Mouse (Mus musculus) adrenal gland, postnatal 25 days (tissue): ENCODE results near the gene Kank3. TPM values are rescaled to one million over a fixed set of nuclear protein-coding genes. Genes with fewer than 3 reads are reported as not detected.

ENCODE experiments used
- DNase-seq: peaks from one replicate; pipeline ENCODE4 v3.0.0; 2021; ENCODE audit warnings: mixed read lengths
- long read RNA-seq: library from polyadenylated mRNA; stranded (forward); transcript quantifications from one replicate; pipeline ENCODE4 v2.0.0, GENCODE M21; 2021
- total RNA-seq: library from RNA; stranded (reverse); gene quantifications from 2 replicates; pipeline ENCODE4 v1.2.3, GENCODE M21; 2021

Gene Kank3
- 82.9 and 109 TPM in 2 replicates for total RNA-seq
- long read RNA-seq, transcript Kank3-204 (6 exons, 783 nt), result minor isoform, 13 of 313 reads
- long read RNA-seq, transcript Kank3-201 (11 exons, 2,641 nt), result major isoform, 164 of 313 reads
- long read RNA-seq, partial matches to known transcripts, result 87 of 313 reads
- long read RNA-seq, other reads (novel, unspliced or antisense), result 47 of 313 reads

DNA sequence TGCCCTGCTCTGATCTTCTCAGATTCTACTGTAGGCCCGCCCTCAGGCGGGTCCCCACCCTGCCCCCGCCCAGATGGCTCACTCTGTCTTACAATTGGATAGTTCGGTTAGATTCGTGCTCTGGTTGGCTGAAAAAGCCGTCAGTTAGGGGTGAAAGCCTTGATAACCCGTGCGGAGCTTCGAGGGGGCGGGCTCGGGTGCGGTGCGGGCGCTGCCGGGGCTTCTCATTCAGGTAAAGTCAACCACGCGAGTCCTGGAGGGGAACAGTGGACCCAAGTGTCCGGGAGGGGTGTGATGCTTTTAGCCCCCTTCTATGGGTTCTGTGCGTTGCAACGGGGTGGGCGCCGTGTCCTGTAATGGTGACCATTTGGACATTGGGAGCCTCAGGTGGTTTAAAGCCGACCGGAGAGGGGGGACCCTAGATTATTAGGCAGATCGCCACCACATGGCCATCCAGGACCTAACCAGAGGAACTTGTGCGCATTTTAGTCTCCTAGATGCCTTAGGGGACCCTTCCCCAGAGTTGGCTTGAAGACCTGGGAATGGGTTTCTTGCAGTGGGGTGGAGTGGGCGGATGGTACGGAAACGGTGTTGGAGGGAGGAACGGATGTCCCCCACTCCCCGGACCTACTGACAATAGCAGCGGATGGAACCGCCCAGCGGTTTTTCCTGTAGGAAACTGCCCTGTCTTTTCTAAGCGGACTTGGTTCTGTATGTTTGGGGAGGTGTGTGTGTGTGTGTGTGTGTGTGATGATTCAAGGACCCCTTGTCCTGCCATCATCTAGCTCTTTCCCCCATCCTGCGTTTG is at the start of gene Kank3:
Kank3 (plus strand) TSS at position 186 of the 808 bp plus-strand sequence.
- peak; percentile 93 for DNase-seq

DNA sequence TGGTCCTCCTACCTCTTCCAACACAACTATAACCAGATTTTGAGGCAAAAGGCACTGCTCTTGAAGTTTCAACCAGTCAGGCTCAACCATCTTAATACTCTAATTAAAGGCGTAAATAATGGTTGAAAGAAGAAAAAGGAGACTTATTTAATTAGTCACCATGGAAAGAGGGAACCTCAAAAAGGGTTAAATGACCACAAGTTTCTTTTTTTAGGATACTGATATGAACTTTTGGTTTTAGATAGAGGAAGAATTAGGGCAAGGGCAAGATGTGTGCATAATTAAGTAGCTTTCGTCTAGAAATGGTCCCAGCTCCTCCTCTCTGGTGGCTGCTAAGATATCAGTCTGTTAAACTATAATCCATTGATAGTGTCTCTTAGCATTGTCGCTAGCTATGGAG is 43.9 kb upstream of the Kank3 start:
- DNase-seq, result no peak

DNA sequence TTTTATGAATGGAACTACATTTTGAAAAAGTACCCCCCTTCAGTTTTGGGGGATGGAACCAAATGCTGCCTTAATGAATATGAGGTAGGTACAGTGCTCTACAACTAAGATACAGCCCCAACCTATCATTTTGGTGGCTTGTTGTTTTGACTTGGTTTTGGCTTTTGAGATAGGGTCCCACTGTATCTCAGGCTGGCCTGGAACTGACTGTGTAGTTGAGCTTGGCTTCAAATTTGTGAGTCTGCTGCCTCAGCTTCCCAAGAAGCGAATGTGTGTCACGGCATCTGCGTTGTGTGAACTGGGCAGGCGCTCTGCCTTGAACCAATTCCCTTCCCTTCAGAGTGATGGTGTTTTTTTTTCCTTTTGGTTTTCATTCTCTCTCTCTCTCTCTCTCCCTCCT is 38.7 kb upstream of the Kank3 start:
- no peak for DNase-seq

DNA sequence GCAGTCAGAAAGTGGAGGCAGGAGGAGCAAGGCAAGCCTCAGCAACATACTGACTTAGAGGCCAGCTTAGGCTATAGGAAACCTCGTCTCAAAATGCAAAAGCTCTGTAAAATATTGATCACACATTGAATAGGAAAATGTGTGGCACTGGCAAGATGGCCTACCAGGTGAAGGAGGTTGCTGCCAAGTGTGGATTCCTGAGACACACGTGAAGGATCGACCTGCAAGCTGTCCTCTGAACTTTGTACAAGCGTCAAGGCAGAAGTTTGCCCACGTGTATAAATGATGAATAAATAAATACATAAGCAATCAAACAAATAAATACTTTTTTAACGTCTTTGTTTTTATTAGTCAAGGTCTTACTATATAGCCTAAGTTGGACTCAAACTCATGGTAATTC is 36.9 kb upstream of the Kank3 start:
- DNase-seq, result no peak

DNA sequence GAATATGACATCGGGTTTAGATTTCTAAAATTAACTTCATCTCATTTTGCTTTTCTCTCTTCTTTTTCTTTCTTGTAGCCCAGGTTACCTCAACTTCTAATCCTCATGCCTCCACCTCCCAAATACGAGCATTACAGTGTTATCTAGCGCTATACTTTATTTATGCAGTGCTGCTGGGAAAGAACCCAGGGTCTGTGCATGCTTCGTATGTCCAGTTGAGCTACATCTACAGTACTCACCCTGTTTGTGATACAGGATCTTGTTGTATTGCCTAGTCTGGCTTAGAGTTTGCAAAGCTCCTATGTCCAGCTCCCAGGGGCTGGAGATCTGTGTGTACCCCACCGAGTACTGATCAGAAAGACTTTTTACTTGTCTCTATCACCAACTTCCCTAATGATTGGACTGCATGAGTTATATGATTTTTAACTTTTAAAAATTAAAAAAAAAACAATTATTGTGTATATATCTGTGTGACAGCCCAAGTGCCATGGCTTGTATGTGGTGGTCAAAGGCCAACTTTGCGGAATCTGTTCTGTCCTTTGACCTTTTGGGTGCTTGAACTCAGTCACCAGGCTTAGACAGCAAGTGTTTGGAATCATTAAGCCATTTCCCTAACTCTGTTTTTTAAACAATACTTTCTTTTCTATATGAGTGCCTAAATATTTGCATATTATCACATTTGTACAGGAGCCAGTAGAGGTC is 36.3 kb upstream of the Kank3 start:
- DNase-seq, result no peak

DNA sequence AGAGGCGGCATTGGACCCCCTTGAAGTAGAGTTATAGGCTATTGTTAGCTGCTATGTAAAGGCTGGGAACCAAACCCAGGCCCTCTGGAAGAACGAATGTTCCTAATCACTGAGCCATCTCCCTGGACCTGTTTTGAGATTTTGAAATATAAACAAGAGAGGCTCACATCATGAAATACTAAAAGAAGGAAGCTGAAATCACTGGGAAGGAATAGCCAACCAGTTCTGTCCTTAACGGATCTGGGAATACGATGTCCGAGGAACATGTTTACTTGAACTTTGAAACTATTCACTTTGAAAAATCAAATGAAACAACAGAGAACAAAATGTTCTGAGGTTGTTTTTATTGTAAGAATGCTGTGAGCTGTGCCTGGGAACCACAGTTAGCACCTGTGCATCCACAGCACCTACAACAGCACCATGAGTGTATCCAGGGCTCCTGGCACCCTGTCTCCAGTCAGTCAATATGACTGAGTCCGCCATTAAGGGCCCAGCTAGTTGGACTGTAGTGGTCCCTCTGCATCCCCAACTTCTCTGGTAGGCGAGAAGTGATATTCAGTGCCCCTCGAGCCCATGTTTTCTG is 35.7 kb upstream of the Kank3 start:
- DNase-seq, result no peak

DNA sequence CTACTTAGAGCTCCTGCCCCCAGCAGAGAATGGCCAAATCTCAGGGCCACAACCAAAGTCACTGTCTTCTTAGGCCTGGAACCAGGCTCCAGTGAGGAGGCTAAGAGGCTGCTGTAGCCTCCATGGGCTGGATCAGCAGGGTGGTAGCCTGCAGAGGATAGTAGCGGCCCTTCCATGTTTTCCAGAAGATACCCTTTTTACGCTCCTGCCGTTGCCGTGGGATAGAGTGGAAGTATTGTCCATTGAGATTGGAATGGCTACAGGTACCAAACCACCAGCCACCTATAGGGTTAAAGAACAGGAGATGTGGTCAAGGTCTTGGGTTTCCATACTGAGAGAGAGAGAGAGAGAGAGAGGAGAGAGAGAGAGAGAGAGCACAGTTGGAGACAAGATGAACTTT is 35.0 kb upstream of the Kank3 start:
- DNase-seq, result no peak

DNA sequence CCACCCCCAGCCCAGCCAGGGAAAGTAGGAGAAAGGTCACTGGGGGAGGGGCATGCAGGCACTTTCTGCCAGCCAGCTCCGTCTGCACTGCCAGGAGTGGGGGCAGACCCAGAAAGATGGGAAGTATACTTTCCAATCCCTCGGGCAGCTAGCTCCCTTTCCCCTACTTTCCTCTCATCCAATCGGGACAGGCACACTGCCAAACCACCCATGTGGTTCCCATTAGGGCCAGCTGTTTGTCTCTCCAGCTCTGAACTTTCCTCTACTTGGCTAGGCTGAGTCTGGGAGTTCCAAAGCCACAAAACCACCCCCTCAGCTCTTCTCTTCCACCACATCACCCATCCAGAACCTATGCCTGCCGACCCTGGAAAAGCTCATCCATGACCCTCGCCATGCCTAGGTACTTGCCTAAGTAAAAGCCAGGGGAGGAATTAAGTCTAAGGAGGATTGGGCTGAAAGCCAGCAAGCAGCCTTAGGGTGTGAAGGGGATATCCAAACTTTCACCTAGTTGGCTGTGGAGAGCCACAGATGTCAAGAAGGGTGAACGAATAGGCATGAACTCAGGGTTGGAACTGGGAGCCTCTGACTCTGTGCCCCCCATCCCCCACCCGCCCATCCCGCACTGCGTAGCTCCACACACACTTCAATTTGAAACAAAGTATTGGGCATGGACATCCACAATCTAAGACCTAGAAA is 30.9 kb upstream of the Kank3 start:
- DNase-seq, result peak; percentile 85

DNA sequence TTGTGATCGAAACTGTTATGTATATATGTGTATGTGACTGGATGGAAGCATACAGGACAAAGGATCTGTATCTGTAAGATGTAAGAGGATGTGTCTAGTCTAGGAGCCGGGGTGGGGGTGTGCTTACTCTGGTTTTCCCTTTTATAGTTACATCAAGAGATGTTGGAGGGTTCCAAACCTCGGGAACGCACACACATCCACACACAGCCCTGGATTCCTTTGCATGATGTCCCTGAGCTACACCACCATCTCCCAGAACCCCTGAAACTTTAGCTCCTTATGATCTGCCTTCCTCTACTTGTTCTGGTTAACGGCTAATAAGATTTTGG is 30.4 kb upstream of the Kank3 start:
- no peak for DNase-seq

DNA sequence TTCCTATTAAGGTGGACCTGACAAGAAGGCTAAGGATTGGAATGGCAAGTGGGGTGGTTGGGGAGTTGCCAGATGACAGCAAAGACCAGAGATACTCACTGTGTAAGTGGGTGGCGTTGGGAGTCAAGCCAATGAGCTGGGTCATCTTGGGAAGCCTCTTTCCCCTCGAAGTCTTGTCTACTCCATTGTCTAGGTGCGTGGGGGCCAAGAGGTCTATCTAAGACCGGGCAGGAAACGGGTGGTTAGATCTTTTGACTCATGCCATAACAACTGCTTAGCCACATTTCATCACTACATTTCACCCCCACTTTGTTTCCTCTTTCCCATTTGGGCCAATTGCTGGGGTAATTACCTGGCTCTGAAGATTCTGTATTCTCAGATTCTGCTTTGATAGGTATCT is 29.9 kb upstream of the Kank3 start:
- DNase-seq, result peak; percentile 43

DNA sequence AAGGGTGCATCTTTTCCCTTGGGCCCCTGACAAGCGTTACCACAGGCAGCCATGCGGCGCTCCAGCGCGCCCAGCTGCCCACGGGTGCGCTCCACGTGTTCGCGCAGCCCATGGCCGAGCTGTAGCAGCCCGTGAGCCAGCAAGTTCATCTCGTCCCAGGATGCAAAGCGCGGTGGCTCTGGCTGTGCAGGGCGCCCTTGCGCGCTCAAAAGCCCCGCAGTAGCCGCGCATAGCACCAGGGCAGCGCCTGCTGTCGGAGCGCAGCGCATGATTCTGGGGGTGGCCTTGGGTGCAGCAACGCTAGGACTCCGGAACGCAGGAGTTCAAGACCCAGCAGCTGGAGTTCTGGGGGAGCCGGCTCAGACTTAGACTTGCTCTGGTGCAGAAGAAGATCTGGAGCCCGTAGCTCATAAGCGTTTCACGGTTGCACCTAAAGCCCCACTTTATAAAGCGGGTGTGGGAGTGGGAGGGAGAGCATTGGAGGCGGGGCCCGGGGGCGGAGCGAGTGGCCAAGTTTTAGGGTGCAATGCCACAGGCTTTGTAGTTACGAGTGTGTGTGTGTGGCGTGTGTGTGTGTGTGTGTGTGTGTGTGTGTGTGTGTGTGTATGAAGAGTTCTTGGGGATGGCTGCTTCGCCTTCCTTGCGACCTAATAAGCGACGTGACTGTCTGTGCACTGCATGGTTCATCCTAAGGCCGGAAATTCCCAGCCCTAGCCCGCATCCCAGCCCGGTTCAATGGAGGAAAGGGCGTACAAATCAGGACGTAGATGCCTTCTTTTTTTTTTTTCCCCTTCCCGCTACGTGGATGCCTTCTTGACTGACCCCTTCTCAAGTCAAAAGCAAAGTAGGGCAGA is 29.0 kb upstream of the Kank3 start, which contains the start of gene Angptl4:
Angptl4 (minus strand) TSS at position 707 of the 854 bp plus-strand sequence.
- DNase-seq, result peak; percentile 83

DNA sequence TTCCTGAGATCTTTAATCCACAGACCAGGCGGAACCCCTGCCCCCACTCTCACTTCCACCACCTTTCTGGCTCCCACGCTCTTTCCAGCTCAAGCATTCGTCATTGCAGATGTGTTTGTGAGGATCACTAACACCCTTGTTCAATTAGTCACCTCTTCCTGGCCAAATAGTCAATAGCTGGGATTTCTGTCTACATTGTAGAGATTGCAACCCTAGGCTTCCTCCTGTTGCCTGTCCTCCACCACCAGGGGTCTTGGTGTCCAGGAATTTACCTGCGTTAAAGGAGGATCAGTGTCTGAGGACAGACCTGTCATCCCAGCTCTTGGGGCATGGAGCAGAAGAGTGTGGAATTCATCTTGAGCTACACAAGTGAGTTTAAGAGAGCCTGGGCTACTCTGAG is 28.3 kb upstream of the Kank3 start:
- DNase-seq, result no peak

DNA sequence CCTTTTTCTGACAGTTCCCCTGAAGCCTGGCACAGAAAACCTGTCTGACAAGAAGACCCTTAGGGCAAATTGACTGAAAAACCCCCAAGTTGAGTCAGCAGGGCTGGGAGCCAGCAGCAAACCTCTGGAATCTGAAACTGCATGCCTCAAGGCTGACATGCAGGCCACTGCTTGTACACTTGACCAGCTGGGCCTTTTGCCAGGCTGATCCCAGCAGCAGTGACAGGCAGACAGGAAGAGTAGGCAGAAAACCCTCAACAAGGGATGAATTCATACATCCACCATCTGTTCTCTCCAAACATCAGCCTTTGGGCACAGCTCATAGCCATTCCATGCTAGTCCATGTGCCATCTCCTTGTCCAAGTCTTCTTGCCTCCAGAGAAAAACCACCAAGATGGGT is 26.9 kb upstream of the Kank3 start:
- DNase-seq, result peak; percentile 88

DNA sequence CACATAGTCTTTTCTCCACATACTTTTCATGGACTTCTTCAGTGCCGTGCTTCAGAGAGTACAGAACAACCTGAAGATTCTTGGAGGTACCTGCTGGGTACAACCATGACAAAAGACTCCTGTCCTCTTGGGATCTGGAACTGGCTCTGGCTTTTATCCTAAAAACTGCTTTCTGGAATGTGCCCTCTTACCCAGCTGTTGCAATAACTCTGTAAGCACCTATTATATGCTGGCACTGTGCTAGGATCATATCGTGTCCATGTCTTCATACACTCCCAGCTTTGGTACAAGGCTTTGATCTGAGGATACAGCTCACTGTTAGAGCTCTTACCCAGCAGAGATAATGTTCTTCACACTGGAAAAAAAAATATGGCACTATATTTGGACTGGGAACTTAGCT is 25.4 kb upstream of the Kank3 start:
- no peak for DNase-seq

DNA sequence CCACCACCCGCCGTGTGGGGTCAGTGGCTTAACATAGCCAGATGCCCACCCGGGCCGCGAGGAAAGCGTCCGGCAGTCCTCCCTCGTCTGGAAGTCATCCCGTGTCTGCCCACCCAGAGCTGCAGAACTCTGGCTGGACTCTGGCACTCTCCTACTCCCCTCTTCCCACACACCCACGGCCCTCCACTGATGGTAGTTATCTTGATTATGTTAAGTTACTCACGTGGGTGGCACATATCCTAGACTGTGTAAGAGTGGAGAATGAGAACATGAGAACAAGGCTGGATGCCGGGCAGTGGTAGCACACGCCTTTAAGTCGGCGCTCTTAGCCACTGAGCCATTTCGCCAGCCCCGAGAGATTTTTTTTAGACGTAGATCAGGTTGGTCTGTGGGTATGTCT is 23.9 kb upstream of the Kank3 start:
- no peak for DNase-seq

DNA sequence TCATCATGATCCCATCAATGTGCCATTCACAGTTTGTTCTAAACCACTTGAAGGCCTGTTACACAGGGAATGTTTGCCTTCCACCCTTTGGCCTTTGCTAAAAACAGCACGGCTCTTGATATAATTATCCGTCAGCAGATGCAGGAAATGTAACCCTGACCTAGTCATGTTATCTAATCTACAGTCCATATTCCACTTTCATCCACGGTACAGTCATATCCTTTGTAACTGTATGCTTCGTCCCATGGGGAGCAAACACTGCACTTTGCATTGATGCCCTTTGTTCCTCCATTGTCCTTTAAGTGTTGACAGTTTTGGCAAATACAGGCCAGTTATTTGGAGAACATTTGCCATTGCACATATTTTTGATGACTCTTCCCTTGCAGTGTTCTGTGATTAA is 21.6 kb upstream of the Kank3 start:
- DNase-seq, result no peak

DNA sequence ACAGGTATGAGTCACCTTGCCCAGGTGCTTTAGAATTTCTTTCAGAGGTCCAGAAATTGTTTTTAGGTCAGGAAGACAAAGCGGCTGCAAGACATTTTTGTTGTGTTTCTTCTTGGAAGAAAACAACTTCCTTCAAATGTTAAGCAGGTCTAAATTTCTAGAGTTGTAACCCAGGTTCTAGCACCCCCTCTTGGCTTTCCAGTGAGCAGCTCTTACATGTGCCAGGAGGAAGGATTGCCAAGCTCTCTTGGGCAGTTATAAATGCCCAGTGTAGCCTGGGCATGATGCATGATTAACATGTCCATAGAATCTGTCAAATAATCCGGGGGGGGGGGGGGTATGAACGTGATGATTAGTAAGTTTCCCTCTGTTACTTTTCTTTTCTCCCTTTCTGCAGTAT is 12.0 kb upstream of the Kank3 start:
- no peak for DNase-seq

DNA sequence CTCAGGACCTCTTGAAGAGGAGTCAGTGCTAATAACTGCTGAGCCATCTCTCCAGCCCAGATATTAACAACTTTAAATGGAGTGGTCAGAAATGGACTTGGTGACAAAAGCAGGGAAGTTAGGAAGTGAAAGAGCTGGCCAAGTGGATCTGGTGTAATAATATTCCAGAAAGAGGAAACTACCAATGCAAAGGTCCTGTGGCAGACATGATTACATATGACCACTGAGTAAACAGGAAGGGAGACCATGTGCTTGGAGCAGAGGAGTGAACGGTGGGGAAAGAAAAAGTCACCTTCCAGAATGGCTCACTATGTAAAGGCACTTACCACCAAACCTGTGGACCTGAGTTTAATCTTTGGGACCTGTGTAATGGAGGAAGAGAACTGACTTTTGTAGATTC is 11.0 kb upstream of the Kank3 start:
- DNase-seq, result no peak

DNA sequence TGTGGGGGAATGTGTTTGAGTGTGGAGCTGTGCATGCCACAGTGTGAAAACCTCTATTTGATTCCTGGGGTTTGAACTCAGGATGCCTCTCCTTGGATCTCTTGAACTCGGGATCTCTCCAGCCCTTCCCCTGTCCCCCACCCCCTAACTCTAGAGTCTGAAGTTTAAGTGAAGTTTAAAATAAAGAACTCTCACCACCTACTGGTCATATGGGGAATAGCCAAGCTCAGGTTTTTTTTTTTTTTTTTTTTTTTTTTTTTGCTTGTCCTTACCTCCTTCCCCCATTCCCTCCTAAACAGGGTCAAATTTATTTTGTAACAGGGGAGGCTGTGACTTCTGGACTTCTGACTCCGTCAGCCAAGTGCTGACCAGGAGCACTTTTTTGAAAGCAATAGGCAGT is 8.1 kb upstream of the Kank3 start:
- DNase-seq, result no peak

DNA sequence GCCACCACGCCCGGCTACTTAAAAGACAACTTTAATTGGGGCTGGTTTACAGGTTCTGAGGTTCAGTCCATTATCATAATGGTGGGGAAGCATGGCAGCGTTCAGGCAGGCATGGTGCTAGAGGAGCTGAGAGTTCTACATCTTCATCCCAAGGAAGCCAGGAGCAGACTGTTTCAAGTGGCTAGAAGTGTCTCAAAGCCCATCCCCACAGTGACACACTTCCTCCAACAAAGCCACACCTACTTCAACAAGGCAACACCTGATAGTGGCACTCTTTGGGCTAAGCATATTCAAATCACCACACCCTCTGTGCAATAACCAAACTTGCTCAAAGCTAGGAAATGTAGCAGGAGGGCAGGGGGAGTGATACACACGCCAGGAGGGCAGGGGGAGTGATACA is 6.1 kb upstream of the Kank3 start:
- no peak for DNase-seq

DNA sequence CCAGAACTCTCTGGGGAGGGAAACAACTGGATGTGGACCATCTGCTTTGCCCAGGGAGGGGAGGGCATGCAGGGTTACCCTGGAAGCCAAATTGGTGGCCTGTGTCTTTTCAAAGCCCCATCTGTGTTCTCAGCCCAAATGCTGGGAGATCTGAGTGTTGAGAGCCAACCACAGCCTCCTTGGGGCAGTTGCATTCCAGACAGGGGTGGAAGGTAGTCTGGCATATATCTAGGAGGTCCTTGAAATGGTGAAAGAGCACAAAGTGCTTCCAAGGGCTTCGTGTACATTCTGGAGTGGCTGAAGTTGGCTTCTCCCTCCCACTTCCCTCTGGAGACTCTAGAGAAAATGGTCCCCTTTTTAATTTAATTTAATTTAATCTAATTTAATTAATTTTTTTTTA is 5.6 kb upstream of the Kank3 start:
- DNase-seq, result no peak
